Mouse (Mus musculus): Measurements from ENCODE around the gene Hibch. TPM values are rescaled to one million over a fixed set of nuclear protein-coding genes. Genes with fewer than 3 reads are reported as not detected.

Hibch gene
- polyA plus RNA-seq, 1 experiment from 2014 or later, result 25.9 TPM

GRCm38 (mm10) chr1:52954456-52954855 is 109.7 kb downstream of the Hibch start:
- Histone ChIP-seq H3K9me3 (replicated peaks; ENCODE audit: control insufficient read depth, low read length) (no peaks in the 10 kb centered on the region), H3K4me1 (ENCODE audit: control insufficient read depth, insufficient read depth, low read length) (peaks cover 12% of the 10 kb centered on the region), H3K9ac (ENCODE audit: low read length) (no peak overlapping the region), H3K36me3 (ENCODE audit: control insufficient read depth, insufficient read depth, low read length) (no peaks in the 10 kb centered on the region), H3K27ac (ENCODE audit: low read depth, low read length) (no peak overlapping the region), H3K27me3 (replicated peaks; ENCODE audit: control insufficient read depth, insufficient read depth, low read length) (no peaks in the 10 kb centered on the region), H3K4me3 (ENCODE audit: low read depth, low read length) (no peak overlapping the region), H3K4me2 (ENCODE audit: low read length) (no peak overlapping the region)
- DNase-seq (ENCODE audit: low spot score), result no peak
- no peak for ATAC-seq
- 82% methylated on average over 2 of the region's 2 CpGs for WGBS

- WGBS, result 37% methylated on average over 6 of the region's 6 CpGs
- no peaks in the 10 kb centered on the region for H3K27me3 ChIP-seq (replicated peaks; ENCODE audit: control insufficient read depth, insufficient read depth, low read length)
- no peaks in the 10 kb centered on the region for H3K9me3 ChIP-seq (replicated peaks; ENCODE audit: control insufficient read depth, low read length)
- H3K4me2 ChIP-seq (ENCODE audit: low read length), result no peak overlapping the region
- H3K27ac ChIP-seq (ENCODE audit: low read depth, low read length), result no peak overlapping the region
- H3K4me3 ChIP-seq (ENCODE audit: low read depth, low read length), result no peak overlapping the region
- no peaks in the 10 kb centered on the region for H3K36me3 ChIP-seq (ENCODE audit: control insufficient read depth, insufficient read depth, low read length)
- DNase-seq (ENCODE audit: low spot score) (peak; percentile 22), ATAC-seq (no peak)
- no peak overlapping the region for H3K9ac ChIP-seq (ENCODE audit: low read length)
- H3K4me1 ChIP-seq (ENCODE audit: control insufficient read depth, insufficient read depth, low read length), result peaks cover 12% of the 10 kb centered on the region
Measured at GRCm38 (mm10) chr1:52955102-52955501, 110.4 kb downstream of the Hibch start.

GRCm38 (mm10) chr1:52956746-52957145 is 112.0 kb downstream of the Hibch start:
- 65% methylated on average over 4 of the region's 4 CpGs for WGBS
- no peak overlapping the region for H3K4me3 ChIP-seq (ENCODE audit: low read depth, low read length)
- H3K27me3 ChIP-seq (replicated peaks; ENCODE audit: control insufficient read depth, insufficient read depth, low read length), result no peaks in the 10 kb centered on the region
- no peaks in the 10 kb centered on the region for H3K9me3 ChIP-seq (replicated peaks; ENCODE audit: control insufficient read depth, low read length)
- DNase-seq (ENCODE audit: low spot score) (no peak), ATAC-seq (no peak)
- H3K9ac ChIP-seq (ENCODE audit: low read length), result no peak overlapping the region
- H3K4me1 ChIP-seq (ENCODE audit: control insufficient read depth, insufficient read depth, low read length), result peaks cover 12% of the 10 kb centered on the region
- H3K4me2 ChIP-seq (ENCODE audit: low read length), result no peak overlapping the region
- H3K36me3 ChIP-seq (ENCODE audit: control insufficient read depth, insufficient read depth, low read length), result no peaks in the 10 kb centered on the region
- no peak overlapping the region for H3K27ac ChIP-seq (ENCODE audit: low read depth, low read length)

- Histone ChIP-seq H3K36me3 (ENCODE audit: control insufficient read depth, insufficient read depth, low read length) (no peaks in the 10 kb centered on the region), H3K9ac (ENCODE audit: low read length) (no peak overlapping the region), H3K27me3 (replicated peaks; ENCODE audit: control insufficient read depth, insufficient read depth, low read length) (no peaks in the 10 kb centered on the region), H3K4me1 (ENCODE audit: control insufficient read depth, insufficient read depth, low read length) (no peaks in the 10 kb centered on the region), H3K9me3 (replicated peaks; ENCODE audit: control insufficient read depth, low read length) (no peaks in the 10 kb centered on the region), H3K27ac (ENCODE audit: low read depth, low read length) (no peak overlapping the region), H3K4me2 (ENCODE audit: low read length) (no peak overlapping the region), H3K4me3 (ENCODE audit: low read depth, low read length) (no peak overlapping the region)
- WGBS, result 84% methylated on average over 6 of the region's 6 CpGs
- ATAC-seq (no peak), DNase-seq (ENCODE audit: low spot score) (peak; percentile 15)
Measured at GRCm38 (mm10) chr1:52960191-52960590, 115.5 kb downstream of the Hibch start.

- Histone ChIP-seq H3K36me3 (ENCODE audit: control insufficient read depth, insufficient read depth, low read length) (no peaks in the 10 kb centered on the region), H3K9me3 (replicated peaks; ENCODE audit: control insufficient read depth, low read length) (no peaks in the 10 kb centered on the region), H3K27ac (ENCODE audit: low read depth, low read length) (no peak overlapping the region), H3K4me1 (ENCODE audit: control insufficient read depth, insufficient read depth, low read length) (no peaks in the 10 kb centered on the region), H3K27me3 (replicated peaks; ENCODE audit: control insufficient read depth, insufficient read depth, low read length) (no peaks in the 10 kb centered on the region), H3K4me3 (ENCODE audit: low read depth, low read length) (no peak overlapping the region), H3K9ac (ENCODE audit: low read length) (no peak overlapping the region), H3K4me2 (ENCODE audit: low read length) (no peak overlapping the region)
- ATAC-seq, result no peak
- WGBS, result 86% methylated on average over 2 of the region's 2 CpGs
- DNase-seq (ENCODE audit: low spot score), result no peak
Measured at GRCm38 (mm10) chr1:52963097-52963496, 118.4 kb downstream of the Hibch start.

GRCm38 (mm10) chr1:52964581-52964980 is 119.9 kb downstream of the Hibch start:
- Histone ChIP-seq H3K9me3 (replicated peaks; ENCODE audit: control insufficient read depth, low read length) (no peaks in the 10 kb centered on the region), H3K27ac (ENCODE audit: low read depth, low read length) (no peak overlapping the region), H3K4me3 (ENCODE audit: low read depth, low read length) (no peak overlapping the region), H3K4me1 (ENCODE audit: control insufficient read depth, insufficient read depth, low read length) (no peaks in the 10 kb centered on the region), H3K4me2 (ENCODE audit: low read length) (no peak overlapping the region), H3K36me3 (ENCODE audit: control insufficient read depth, insufficient read depth, low read length) (no peaks in the 10 kb centered on the region), H3K9ac (ENCODE audit: low read length) (no peak overlapping the region), H3K27me3 (replicated peaks; ENCODE audit: control insufficient read depth, insufficient read depth, low read length) (no peaks in the 10 kb centered on the region)
- no peak for ATAC-seq
- 76% methylated on average over 8 of the region's 8 CpGs for WGBS
- no peak for DNase-seq (ENCODE audit: low spot score)

Other genes starting within 250 kb of the Hibch start
- gene Nemp2, start 214.2 kb upstream of the Hibch start, polyA plus RNA-seq (2014; fragmentation: Nextera tagmentation; extraction: Ambion mirVana), result 9.5 and 10.1 TPM in 2 replicates
- 4.3 and 7.2 TPM in 2 replicates for gene Mfsd6, start 117.5 kb upstream of the Hibch start, polyA plus RNA-seq (2014; fragmentation: Nextera tagmentation; extraction: Ambion mirVana)
- 16.6 and 25.0 TPM in 2 replicates for gene Inpp1, start 27.2 kb upstream of the Hibch start, polyA plus RNA-seq (2014; fragmentation: Nextera tagmentation; extraction: Ambion mirVana)
- gene 1700019D03Rik, start 175.2 kb downstream of the Hibch start, polyA plus RNA-seq (2014; fragmentation: Nextera tagmentation; extraction: Ambion mirVana), result 2.1 and 2.5 TPM in 2 replicates
- gene Mstn, start 216.7 kb downstream of the Hibch start, polyA plus RNA-seq (2014; fragmentation: Nextera tagmentation; extraction: Ambion mirVana), result 0.32 and 0.73 TPM in 2 replicates

All from forebrain, embryonic 14.5 days (tissue).